Mouse (Mus musculus) heart, adult 2 months (tissue): ENCODE results near the gene Gps2.
A peak's percentile ranks its signal among the peaks of the same experiment; 100 is the strongest.

Experiments
- CTCF ChIP-seq: fragments of 200-600 bp; IDR thresholded peaks from 2 replicates; pipeline ENCODE4 v1.8.1; 2022; ENCODE audit warnings: antibody characterized with exemption, mild to moderate bottlenecking, moderate library complexity
- POLR2A ChIP-seq: fragments of 200-500 bp; IDR thresholded peaks from 2 replicates; pipeline ENCODE4 v1.6.1; 2011; ENCODE audit warnings: mild to moderate bottlenecking, low read depth, low read length, control low read depth; ENCODE audit not compliant: insufficient read depth

- TF ChIP-seq CTCF (no peak), POLR2A (peak; percentile 5; the same call in 1 of the 2 replicates)
These were observed 25.5 kb downstream of the Gps2 start for GRCm38 (mm10) chr11:69939181-69939580.
